Mouse (Mus musculus): ENCODE measurements around the gene F11r. TPM values are rescaled to one million over a fixed set of nuclear protein-coding genes. Genes with fewer than 3 reads are reported as not detected.
A peak's percentile ranks its signal among the peaks of the same experiment; 100 is the strongest.

F11r gene
- polyA plus RNA-seq, 1 experiment from 2014 or later = 34.2 TPM

GRCm38 (mm10) chr1:171442413-171442760 lies 5.1 kb downstream of the F11r start:
- H3K4me3 ChIP-seq (ENCODE audit: low read depth, low read length) = 0 out of 2 replicates have a peak overlapping the region, but pooled peaks have one; percentile 13
- H3K4me1 ChIP-seq (ENCODE audit: control insufficient read depth, low read depth, low read length) = peaks cover 13% of the 10 kb centered on the region

DNA sequence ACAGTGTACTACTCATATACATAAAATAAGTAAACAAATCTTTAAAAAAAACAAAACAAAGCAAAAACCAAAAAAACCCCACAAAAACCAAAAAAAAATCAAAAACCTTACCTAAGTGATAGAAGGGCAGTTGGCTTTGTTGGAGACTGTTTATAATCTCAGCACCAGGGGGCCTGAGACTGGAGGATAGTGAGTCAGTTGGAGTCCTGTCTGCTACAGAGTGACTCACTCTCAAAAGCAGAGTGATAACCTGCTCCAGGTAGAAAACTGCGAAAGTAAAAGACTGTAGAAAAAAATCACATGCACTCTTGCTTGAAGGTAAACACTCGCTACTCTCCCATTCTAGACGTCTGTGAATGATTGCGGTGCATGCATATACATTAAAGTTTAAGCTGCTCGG lies 7.7 kb downstream of the F11r start:
- WGBS (ENCODE audit: insufficient replicate concordance) = 63% methylated on average over 5 of the region's 5 CpGs
- Histone ChIP-seq H3K9me3 (replicated peaks; ENCODE audit: control insufficient read depth, low read length) (no peaks in the 10 kb centered on the region; the same call in 1 of the 2 replicates), H3K36me3 (ENCODE audit: control insufficient read depth, insufficient read depth) (no peaks in the 10 kb centered on the region), H3K4me1 (ENCODE audit: control insufficient read depth, low read depth, low read length) (peaks cover 16% of the 10 kb centered on the region), H3K27ac (ENCODE audit: low read length) (no peak overlapping the region), H3K27me3 (ENCODE audit: control insufficient read depth, insufficient read depth, low read depth, low read length) (peaks cover 2% of the 10 kb centered on the region; the same call in 1 of the 2 replicates), H3K9ac (ENCODE audit: low read depth, low read length) (no peak overlapping the region), H3K4me3 (ENCODE audit: low read depth, low read length) (no peak overlapping the region), H3K4me2 (ENCODE audit: low read depth, low read length) (no peak overlapping the region)
- no peak for ATAC-seq (ENCODE audit: low read depth)

More at GRCm38 (mm10) chr1:171442413-171442760, 5.1 kb downstream of the F11r start:
- Histone ChIP-seq H3K9ac (ENCODE audit: low read depth, low read length) (no peak overlapping the region), H3K27ac (ENCODE audit: low read length) (0 out of 2 replicates have a peak overlapping the region, but pooled peaks have one; percentile 12), H3K9me3 (replicated peaks; ENCODE audit: control insufficient read depth, low read length) (no peaks in the 10 kb centered on the region; the same call in 1 of the 2 replicates), H3K36me3 (ENCODE audit: control insufficient read depth, insufficient read depth) (no peaks in the 10 kb centered on the region), H3K4me2 (ENCODE audit: low read depth, low read length) (peak overlapping the region; percentile 48), H3K27me3 (ENCODE audit: control insufficient read depth, insufficient read depth, low read depth, low read length) (peaks cover 26% of the 10 kb centered on the region)
- WGBS (ENCODE audit: insufficient replicate concordance) = 17% methylated on average over 8 of the region's 8 CpGs
- ATAC-seq (ENCODE audit: low read depth) = no peak

GRCm38 (mm10) chr1:171446854-171447253 lies 9.5 kb downstream of the F11r start:
- Histone ChIP-seq H3K9ac (ENCODE audit: low read depth, low read length) (no peak overlapping the region), H3K9me3 (replicated peaks; ENCODE audit: control insufficient read depth, low read length) (no peaks in the 10 kb centered on the region; the same call in 1 of the 2 replicates), H3K4me2 (ENCODE audit: low read depth, low read length) (no peak overlapping the region), H3K4me1 (ENCODE audit: control insufficient read depth, low read depth, low read length) (peaks cover 10% of the 10 kb centered on the region), H3K27ac (ENCODE audit: low read length) (no peak overlapping the region), H3K4me3 (ENCODE audit: low read depth, low read length) (no peak overlapping the region), H3K27me3 (ENCODE audit: control insufficient read depth, insufficient read depth, low read depth, low read length) (no peaks in the 10 kb centered on the region), H3K36me3 (ENCODE audit: control insufficient read depth, insufficient read depth) (no peaks in the 10 kb centered on the region)
- no peak for ATAC-seq (ENCODE audit: low read depth)
- WGBS (ENCODE audit: insufficient replicate concordance) = 34% methylated on average over 7 of the region's 7 CpGs

- Histone ChIP-seq H3K27me3 (ENCODE audit: control insufficient read depth, insufficient read depth, low read depth, low read length) (no peaks in the 10 kb centered on the region), H3K36me3 (ENCODE audit: control insufficient read depth, insufficient read depth) (no peaks in the 10 kb centered on the region), H3K4me1 (ENCODE audit: control insufficient read depth, low read depth, low read length) (peaks cover 6% of the 10 kb centered on the region), H3K27ac (ENCODE audit: low read length) (no peak overlapping the region), H3K4me3 (ENCODE audit: low read depth, low read length) (no peak overlapping the region), H3K4me2 (ENCODE audit: low read depth, low read length) (no peak overlapping the region), H3K9me3 (replicated peaks; ENCODE audit: control insufficient read depth, low read length) (no peaks in the 10 kb centered on the region; the same call in 1 of the 2 replicates), H3K9ac (ENCODE audit: low read depth, low read length) (no peak overlapping the region)
- WGBS (ENCODE audit: insufficient replicate concordance) = 25% methylated on average over 10 of the region's 10 CpGs
- no peak for ATAC-seq (ENCODE audit: low read depth)
Measured at GRCm38 (mm10) chr1:171447692-171448091, 10.4 kb downstream of the F11r start.

DNA sequence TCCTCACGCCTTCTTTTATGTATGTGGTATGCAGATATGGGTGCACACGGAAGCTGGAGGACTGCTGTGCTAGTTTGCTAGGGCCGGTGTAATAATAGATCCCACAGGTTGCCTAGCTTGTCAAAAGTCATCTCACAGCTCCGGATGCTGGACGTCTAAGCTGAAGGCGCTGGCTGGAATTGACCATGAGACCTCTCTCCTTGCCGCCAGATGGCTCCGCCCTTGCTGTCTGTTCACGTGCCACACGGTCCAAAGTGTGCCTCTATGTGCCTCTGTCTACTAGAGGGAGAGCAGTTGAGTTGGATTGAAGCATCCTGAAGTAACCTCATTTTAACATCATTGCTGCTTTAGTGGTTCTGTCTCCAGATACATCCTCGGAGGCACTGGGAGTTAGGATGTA lies 12.7 kb downstream of the F11r start:
- H3K27ac ChIP-seq (ENCODE audit: low read length) = no peak overlapping the region
- no peaks in the 10 kb centered on the region for H3K36me3 ChIP-seq (ENCODE audit: control insufficient read depth, insufficient read depth)
- H3K4me2 ChIP-seq (ENCODE audit: low read depth, low read length) = no peak overlapping the region
- H3K9me3 ChIP-seq (replicated peaks; ENCODE audit: control insufficient read depth, low read length) = no peaks in the 10 kb centered on the region
- ATAC-seq (ENCODE audit: low read depth) = no peak
- H3K9ac ChIP-seq (ENCODE audit: low read depth, low read length) = no peak overlapping the region
- peaks cover 6% of the 10 kb centered on the region for H3K4me1 ChIP-seq (ENCODE audit: control insufficient read depth, low read depth, low read length)
- H3K27me3 ChIP-seq (ENCODE audit: control insufficient read depth, insufficient read depth, low read depth, low read length) = no peaks in the 10 kb centered on the region
- no peak overlapping the region for H3K4me3 ChIP-seq (ENCODE audit: low read depth, low read length)
- 68% methylated on average over 11 of the region's 11 CpGs for WGBS (ENCODE audit: insufficient replicate concordance)

GRCm38 (mm10) chr1:171451001-171451400 lies 13.7 kb downstream of the F11r start:
- no peak overlapping the region for H3K4me3 ChIP-seq (ENCODE audit: low read depth, low read length)
- no peaks in the 10 kb centered on the region for H3K9me3 ChIP-seq (replicated peaks; ENCODE audit: control insufficient read depth, low read length)
- ATAC-seq (ENCODE audit: low read depth) = no peak
- no peak overlapping the region for H3K4me2 ChIP-seq (ENCODE audit: low read depth, low read length)
- H3K27ac ChIP-seq (ENCODE audit: low read length) = no peak overlapping the region
- H3K27me3 ChIP-seq (ENCODE audit: control insufficient read depth, insufficient read depth, low read depth, low read length) = no peaks in the 10 kb centered on the region
- WGBS (ENCODE audit: insufficient replicate concordance) = 62% methylated on average over 10 of the region's 10 CpGs
- H3K9ac ChIP-seq (ENCODE audit: low read depth, low read length) = no peak overlapping the region
- peaks cover 6% of the 10 kb centered on the region for H3K4me1 ChIP-seq (ENCODE audit: control insufficient read depth, low read depth, low read length)
- no peaks in the 10 kb centered on the region for H3K36me3 ChIP-seq (ENCODE audit: control insufficient read depth, insufficient read depth)

GRCm38 (mm10) chr1:171452522-171452921 lies 15.2 kb downstream of the F11r start:
- no peak overlapping the region for H3K9ac ChIP-seq (ENCODE audit: low read depth, low read length)
- no peaks in the 10 kb centered on the region for H3K9me3 ChIP-seq (replicated peaks; ENCODE audit: control insufficient read depth, low read length)
- H3K36me3 ChIP-seq (ENCODE audit: control insufficient read depth, insufficient read depth) = no peaks in the 10 kb centered on the region
- peak overlapping the region; percentile 47 for H3K27ac ChIP-seq (ENCODE audit: low read length)
- no peak overlapping the region for H3K4me3 ChIP-seq (ENCODE audit: low read depth, low read length)
- peaks cover 5% of the 10 kb centered on the region for H3K4me1 ChIP-seq (ENCODE audit: control insufficient read depth, low read depth, low read length)
- no peaks in the 10 kb centered on the region for H3K27me3 ChIP-seq (ENCODE audit: control insufficient read depth, insufficient read depth, low read depth, low read length)
- peak; percentile 53 for ATAC-seq (ENCODE audit: low read depth)
- WGBS (ENCODE audit: insufficient replicate concordance) = 36% methylated on average over 5 of the region's 5 CpGs
- no peak overlapping the region for H3K4me2 ChIP-seq (ENCODE audit: low read depth, low read length)

DNA sequence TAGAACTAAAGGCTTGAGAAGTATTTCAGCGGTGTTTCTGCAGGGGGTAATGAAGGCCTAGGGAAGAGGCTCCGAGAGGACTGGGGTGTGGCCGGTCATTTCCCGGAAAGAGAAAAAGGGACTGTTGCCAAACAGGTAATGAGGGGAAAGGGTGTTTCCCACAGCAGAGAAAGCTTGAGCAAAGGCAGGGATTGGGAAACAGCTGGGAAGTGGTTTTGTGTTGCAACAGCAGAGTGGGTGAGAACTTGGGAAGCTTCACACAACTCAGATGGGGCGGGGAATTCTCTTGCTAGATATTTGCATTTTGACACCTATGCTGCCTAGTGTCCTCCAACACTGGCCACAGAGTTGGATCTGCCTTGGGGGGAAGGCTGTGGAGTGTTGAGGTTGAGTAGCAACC lies 15.6 kb downstream of the F11r start:
- H3K9me3 ChIP-seq (replicated peaks; ENCODE audit: control insufficient read depth, low read length) = no peaks in the 10 kb centered on the region
- H3K36me3 ChIP-seq (ENCODE audit: control insufficient read depth, insufficient read depth) = no peaks in the 10 kb centered on the region
- no peak overlapping the region for H3K4me2 ChIP-seq (ENCODE audit: low read depth, low read length)
- H3K4me3 ChIP-seq (ENCODE audit: low read depth, low read length) = no peak overlapping the region
- peaks cover under 1% of the 10 kb centered on the region for H3K4me1 ChIP-seq (ENCODE audit: control insufficient read depth, low read depth, low read length)
- WGBS (ENCODE audit: insufficient replicate concordance) = 63% methylated on average over 5 of the region's 5 CpGs
- peak overlapping the region; percentile 47 for H3K27ac ChIP-seq (ENCODE audit: low read length)
- peak; percentile 82 for ATAC-seq (ENCODE audit: low read depth)
- H3K27me3 ChIP-seq (ENCODE audit: control insufficient read depth, insufficient read depth, low read depth, low read length) = no peaks in the 10 kb centered on the region
- H3K9ac ChIP-seq (ENCODE audit: low read depth, low read length) = no peak overlapping the region

DNA sequence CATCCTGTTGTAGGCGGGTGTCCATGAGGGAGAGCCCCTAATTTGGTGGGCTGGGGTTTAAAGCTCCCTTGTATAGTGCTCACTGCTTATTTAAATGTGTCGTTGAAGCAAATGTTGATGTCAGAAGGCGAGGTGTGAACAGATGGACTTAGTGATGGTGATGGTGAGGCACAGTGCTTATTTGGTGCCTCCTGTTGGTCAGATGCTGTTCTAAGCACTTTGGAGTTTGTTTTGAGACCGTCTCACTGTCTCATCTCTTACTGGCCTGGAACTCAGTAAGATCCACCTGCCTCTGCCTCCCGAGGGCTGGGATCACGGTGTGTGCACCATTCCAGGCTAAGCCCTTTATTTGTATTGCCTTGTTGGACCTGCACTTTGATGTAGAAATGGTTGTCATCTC lies 17.6 kb downstream of the F11r start:
- ATAC-seq (ENCODE audit: low read depth) = no peak
- WGBS (ENCODE audit: insufficient replicate concordance) = 56% methylated on average over 6 of the region's 6 CpGs
- Histone ChIP-seq H3K36me3 (ENCODE audit: control insufficient read depth, insufficient read depth) (no peaks in the 10 kb centered on the region), H3K9me3 (replicated peaks; ENCODE audit: control insufficient read depth, low read length) (no peaks in the 10 kb centered on the region), H3K9ac (ENCODE audit: low read depth, low read length) (no peak overlapping the region), H3K27ac (ENCODE audit: low read length) (no peak overlapping the region), H3K4me1 (ENCODE audit: control insufficient read depth, low read depth, low read length) (no peaks in the 10 kb centered on the region; the same call in 1 of the 2 replicates), H3K4me2 (ENCODE audit: low read depth, low read length) (no peak overlapping the region), H3K27me3 (ENCODE audit: control insufficient read depth, insufficient read depth, low read depth, low read length) (no peaks in the 10 kb centered on the region), H3K4me3 (ENCODE audit: low read depth, low read length) (no peak overlapping the region)

All from liver, embryonic 16.5 days (tissue).